Mouse (Mus musculus) erythroblast, adult 5-6 weeks (primary cell): ENCODE data around the gene Gm6401. TPM values are rescaled to one million over a fixed set of nuclear protein-coding genes. Genes with fewer than 3 reads are reported as not detected.
"Not testable (repeated sequence)": the region's sequence is repeated elsewhere in the genome, so short reads cannot be mapped to it uniquely, and the experiment has no call there.

Experiments
- ATAC-seq: replicated peaks from 2 replicates; pipeline ENCODE4 v1.8.0; 2016; ENCODE audit warnings: moderate number of reproducible peaks, mild to moderate bottlenecking, moderate TSS enrichment, inconsistent platforms; ENCODE audit not compliant: poor library complexity, low FRiP score, severe bottlenecking
- total RNA-seq, 2 experiments: library from RNA; stranded (forward) in 1 of 2; stranded (reverse) in 1 of 2; fragments of 150-400 nt in 1 of 2; fragments of 200-764, 138-1000 nt in 1 of 2; gene quantifications; 2 replicates each; pipeline versions ENCODE4 v1.2.3 to v1.2.4; 2015 to 2017; ENCODE audit warnings: low replicate concordance in 2 of 2

Gene Gm6401
- total RNA-seq (2015; ENCODE audit: low replicate concordance) (not detected in 2 replicates), total RNA-seq (2017; ENCODE audit: low replicate concordance) (not detected in 2 replicates)

GRCm38 (mm10) chr14:41967827-41968226 lies at the start of gene Gm6401:
Gene Gm6401, minus strand, starts transcription at chr14:41967927.
- ATAC-seq = not testable (repeated sequence)

- ATAC-seq = not testable (repeated sequence)
Measured at GRCm38 (mm10) chr14:41983225-41983624, 15.5 kb upstream of the Gm6401 start, which contains the start of gene Gm3543. Gene Gm3543, minus strand, starts transcription at chr14:41983325.

GRCm38 (mm10) chr14:41968596-41968995 lies 869 bp upstream of the Gm6401 start:
- not testable (repeated sequence) for ATAC-seq

DNA sequence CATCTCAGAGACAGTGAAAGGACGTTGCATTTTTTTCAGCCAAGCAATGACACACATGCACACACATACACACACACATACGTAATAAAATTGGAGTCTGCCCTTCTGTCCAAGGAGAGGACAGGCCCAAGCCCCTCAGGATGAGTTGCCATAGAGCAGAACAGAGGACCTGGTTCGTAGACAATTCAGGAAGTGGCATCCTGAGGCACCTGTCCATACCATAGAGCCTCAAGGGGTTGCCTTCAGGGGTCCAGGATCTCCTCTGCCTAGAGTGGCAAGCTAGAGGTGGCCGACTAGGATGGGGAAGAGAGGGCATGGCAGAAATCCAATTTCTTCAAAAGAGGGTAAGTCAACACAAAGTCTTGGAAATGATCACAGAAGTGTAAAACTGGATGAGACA lies 3.6 kb downstream of the Gm6401 start:
- ATAC-seq = not testable (repeated sequence)

DNA sequence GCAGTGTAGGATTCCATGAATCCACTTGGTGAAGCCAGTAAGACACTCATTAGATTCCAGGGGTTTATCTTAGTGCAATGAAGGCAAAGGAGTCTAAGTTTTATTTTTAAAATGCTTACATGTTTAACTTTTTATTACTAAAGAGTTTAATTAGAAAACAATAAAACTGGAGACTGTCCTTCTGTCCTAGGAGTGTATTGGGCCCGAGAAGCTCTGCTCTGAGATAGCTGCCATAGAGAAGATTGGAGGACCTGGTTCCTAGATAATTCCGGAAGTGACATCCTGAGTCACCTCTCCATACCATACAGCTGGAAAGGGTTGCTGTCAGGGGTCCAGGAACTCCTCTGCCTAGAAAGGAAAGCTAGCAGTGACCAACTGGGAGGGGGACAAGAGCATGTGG lies 24.0 kb downstream of the Gm6401 start, which contains the start of gene 1700024B05Rik:
1700024B05Rik (plus strand) TSS at position 301 of the 400 bp plus-strand sequence.
- not testable (repeated sequence) for ATAC-seq

DNA sequence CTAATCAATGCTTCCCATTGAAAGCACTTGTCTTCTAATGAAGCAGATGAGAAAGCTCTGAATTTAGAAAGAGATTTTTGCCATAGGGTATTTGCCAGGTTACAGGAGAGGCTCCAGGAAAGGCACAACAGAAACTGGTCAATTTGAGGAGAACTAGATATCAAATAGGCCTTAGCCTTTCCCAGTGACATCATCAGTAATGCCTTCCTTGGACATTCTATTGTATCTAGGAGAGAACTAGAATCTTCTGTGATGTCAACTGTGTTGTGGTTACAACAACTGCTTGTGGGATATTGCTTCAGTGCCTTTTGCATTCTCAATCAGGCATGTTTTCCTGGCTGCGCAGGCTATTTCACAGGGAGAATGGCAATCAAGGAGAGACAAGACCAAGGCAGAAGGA lies 43.1 kb downstream of the Gm6401 start, which contains the start of gene 1700049E17Rik1:
1700049E17Rik1 (plus strand) TSS at position 301 of the 400 bp plus-strand sequence.
- not testable (repeated sequence) for ATAC-seq

Other genes starting within 250 kb of the Gm6401 start
- gene Gm7929, start 217.3 kb downstream of the Gm6401 start, total RNA-seq (2015; ENCODE audit: low replicate concordance) = not detected in 2 replicates
- not detected in 2 replicates for gene Gm7929, start 217.3 kb downstream of the Gm6401 start, total RNA-seq (2017; ENCODE audit: low replicate concordance)
- gene Gm47189, start 195.5 kb downstream of the Gm6401 start, total RNA-seq (2015; ENCODE audit: low replicate concordance) = not detected in 2 replicates
- not detected in 2 replicates for gene Gm47189, start 195.5 kb downstream of the Gm6401 start, total RNA-seq (2017; ENCODE audit: low replicate concordance)
- not detected in 2 replicates for gene Gm7980, start 60.6 kb downstream of the Gm6401 start, total RNA-seq (2015; ENCODE audit: low replicate concordance)
- not detected in 2 replicates for gene Gm7980, start 60.6 kb downstream of the Gm6401 start, total RNA-seq (2017; ENCODE audit: low replicate concordance)
- not detected in 2 replicates for gene 1700049E17Rik1, start 43.0 kb downstream of the Gm6401 start, total RNA-seq (2015; ENCODE audit: low replicate concordance)
- not detected in 2 replicates for gene 1700049E17Rik1, start 43.0 kb downstream of the Gm6401 start, total RNA-seq (2017; ENCODE audit: low replicate concordance)
- not detected in 2 replicates for gene 1700024B05Rik, start 23.9 kb downstream of the Gm6401 start, total RNA-seq (2015; ENCODE audit: low replicate concordance)
- gene 1700024B05Rik, start 23.9 kb downstream of the Gm6401 start, total RNA-seq (2017; ENCODE audit: low replicate concordance) = not detected in 2 replicates
- not detected in 2 replicates for gene Gm3543, start 15.4 kb upstream of the Gm6401 start, total RNA-seq (2015; ENCODE audit: low replicate concordance)
- not detected in 2 replicates for gene Gm3543, start 15.4 kb upstream of the Gm6401 start, total RNA-seq (2017; ENCODE audit: low replicate concordance)
- not detected in 2 replicates for gene Gm7951, start 149.4 kb upstream of the Gm6401 start, total RNA-seq (2015; ENCODE audit: low replicate concordance)
- not detected in 2 replicates for gene Gm7951, start 149.4 kb upstream of the Gm6401 start, total RNA-seq (2017; ENCODE audit: low replicate concordance)
- gene Gm17027, start 194.7 kb upstream of the Gm6401 start, total RNA-seq (2015; ENCODE audit: low replicate concordance) = not detected in 2 replicates
- not detected in 2 replicates for gene Gm17027, start 194.7 kb upstream of the Gm6401 start, total RNA-seq (2017; ENCODE audit: low replicate concordance)
- gene Gm3573, start 222.9 kb upstream of the Gm6401 start, total RNA-seq (2015; ENCODE audit: low replicate concordance) = not detected in 2 replicates
- not detected in 2 replicates for gene Gm3573, start 222.9 kb upstream of the Gm6401 start, total RNA-seq (2017; ENCODE audit: low replicate concordance)